Mouse (Mus musculus) gastrocnemius, postnatal 4 days (tissue): Measurements from ENCODE around the gene Gabrb3. TPM values are rescaled to one million over a fixed set of nuclear protein-coding genes. Genes with fewer than 3 reads are reported as not detected.
"Not testable (repeated sequence)": the region's sequence is repeated elsewhere in the genome, so short reads cannot be mapped to it uniquely, and the experiment has no call there.

Source experiments
- DNase-seq, 2 experiments: peaks; one replicate each; pipeline ENCODE4 v3.0.0; 2021 to 2022; ENCODE audit warnings: low spot score in 2 of 2, mixed read lengths in 2 of 2
- microRNA-seq: library from miRNA; unstranded; fragments of <30 nt; microRNA quantifications from one replicate; pipeline ENCODE4 v1.2.0, GENCODE M21; 2021
- total RNA-seq, 2 experiments: library from RNA; stranded (reverse); gene quantifications; 2 replicates each; pipeline ENCODE4 v1.2.3; 2021

Gabrb3 gene
- total RNA-seq, 2 experiments from 2014 or later = 1.2 to 2.5 TPM

DNA sequence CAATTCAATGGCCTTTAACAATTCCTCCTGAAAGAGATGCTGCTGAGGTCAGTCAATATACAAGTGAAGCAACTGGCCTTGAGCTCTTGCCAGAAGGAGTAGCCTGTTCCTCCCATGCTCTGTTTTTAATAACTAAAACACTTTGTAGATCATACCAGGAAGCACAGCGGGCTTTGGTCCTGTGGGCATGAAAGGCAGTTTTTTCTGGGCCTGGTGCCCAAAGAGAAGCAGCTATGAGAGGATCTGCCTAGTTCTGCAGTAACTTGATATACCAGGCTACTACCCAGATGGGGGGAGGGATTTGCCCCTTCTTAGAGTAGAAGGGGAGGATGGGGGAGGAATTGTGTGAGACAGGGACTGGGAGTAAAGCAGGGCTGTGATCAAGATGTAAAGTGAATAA, 284.1 kb downstream of the Gabrb3 start:
- no peak for DNase-seq

DNA sequence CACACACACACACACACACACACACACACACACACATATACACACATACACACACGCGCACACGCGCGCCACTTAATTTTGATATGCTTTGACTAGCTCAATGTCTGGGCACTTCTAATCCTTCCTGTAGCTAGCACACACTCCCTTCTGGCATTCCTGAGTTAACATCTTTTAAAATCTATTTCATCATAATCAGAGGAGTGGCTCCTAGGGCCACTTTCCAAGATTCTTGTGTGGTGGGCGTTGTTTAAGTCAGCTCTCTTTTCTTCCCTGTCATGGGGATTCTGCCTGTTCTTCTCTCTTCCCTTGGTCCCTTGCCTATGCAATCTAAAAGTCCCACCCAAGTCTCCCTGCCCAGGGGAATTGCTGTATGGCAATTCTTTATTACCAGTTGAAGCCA, 286.6 kb downstream of the Gabrb3 start:
- no peak for DNase-seq

DNA sequence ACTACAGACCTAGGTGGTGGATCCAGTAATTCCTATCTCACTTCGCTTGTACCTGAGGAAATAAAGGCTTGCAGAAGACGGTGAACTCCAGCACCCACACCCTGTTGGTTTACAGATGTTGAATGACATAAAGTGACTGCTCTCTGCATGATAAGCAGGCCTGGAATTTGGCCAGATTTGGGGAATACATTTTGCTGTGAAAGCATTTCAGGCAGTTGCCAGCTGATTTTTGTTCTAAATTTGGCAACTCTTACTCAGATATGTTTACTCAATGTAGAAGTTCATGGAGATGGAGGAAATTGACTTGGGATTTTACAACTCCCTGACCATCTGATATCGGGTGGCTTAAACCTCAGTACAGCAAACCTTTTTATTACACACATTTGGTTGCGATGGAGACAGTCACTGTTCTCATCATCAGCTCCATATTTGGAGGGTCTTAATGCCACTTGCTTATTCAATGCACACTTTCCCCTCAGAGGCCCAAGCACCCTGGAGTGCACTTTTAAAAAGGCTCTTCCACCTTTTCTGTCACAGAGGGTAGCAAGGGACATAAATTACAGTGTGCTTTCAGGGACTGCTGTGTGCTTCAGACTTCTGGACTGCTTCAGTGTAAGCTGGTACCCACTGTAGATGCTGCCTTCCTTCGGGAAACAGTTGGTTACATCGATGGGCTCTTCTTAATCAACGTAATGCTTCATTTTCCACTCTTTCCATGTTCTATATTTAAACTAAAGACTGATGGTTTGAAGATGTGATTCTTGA, 287.7 kb downstream of the Gabrb3 start:
- no peak for DNase-seq

DNA sequence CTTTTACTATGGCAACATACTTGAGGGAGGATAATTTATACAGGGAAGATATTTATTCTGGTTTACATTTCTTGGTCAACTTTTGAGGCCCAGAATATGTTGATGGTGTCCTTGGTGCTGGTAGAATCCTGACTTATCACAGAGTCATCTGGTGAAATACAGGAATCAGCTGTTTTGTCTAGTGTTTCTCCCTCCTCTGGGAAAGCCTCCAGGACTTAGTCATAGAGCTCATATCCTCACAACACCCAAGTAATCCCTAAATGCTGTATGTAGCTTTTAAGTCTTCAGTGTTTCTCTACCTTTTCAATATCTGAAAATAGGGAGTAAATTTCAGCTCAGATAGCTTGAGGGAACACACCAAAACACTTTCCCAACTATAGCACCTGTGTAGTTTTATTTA, 292.2 kb downstream of the Gabrb3 start:
- DNase-seq = no peak

DNA sequence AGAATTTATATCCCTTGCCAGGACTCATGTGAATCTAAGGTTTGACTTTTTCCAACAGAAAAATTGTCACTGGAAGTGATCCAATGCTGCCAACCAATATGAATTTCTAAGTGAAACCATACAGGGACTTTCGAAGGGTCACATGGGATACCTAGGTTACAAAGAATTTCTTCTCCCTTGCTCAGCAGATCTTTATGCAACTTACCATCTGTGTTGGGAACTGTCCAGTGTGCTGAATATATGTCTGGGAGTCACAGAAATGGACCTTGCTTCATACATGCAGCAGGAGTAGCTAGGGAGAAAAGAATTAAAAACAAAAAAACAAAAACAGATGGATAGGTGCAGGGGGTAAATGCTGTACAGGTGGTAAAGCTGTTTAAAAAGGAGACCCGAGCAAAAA, 327.3 kb downstream of the Gabrb3 start:
- DNase-seq = no peak

DNA sequence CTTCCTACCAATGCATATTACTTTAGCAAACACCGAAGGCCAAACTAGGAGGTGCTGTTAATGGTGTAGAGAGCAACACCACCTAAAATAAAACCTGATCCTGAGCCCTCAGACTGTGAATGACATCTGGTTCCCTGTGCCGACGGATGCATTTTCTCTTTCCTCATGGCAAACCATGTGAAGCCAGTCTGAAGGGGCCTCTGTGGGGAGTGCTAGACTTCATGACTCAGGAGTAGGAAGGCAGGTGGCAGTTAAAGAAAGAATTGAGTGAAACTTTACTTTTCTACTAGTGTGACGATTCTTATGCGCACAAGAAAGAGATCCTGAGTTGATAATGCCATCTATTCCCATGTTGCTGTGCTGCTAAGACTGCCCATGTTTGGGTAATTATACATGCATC, 341.0 kb downstream of the Gabrb3 start:
- no peak for DNase-seq

DNA sequence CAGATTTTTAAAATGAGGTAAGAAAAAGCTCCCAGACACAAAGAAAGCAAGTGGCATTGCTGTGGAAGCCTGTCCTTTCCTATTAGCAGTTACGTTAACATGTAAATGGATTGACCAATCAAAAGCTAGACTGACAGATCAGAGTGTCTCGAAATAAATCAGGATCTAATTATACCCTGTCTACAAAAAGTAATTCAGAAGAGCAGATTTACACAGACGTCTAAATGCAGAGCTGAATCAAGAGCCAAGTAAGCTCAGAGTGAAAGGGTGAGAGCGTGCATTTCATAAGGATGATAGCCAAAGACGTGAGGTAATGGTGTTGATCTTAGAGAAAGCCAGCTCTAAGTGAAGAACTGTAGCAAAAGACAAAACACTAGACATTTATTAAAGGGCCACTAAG, 359.3 kb downstream of the Gabrb3 start:
- DNase-seq = no peak

DNA sequence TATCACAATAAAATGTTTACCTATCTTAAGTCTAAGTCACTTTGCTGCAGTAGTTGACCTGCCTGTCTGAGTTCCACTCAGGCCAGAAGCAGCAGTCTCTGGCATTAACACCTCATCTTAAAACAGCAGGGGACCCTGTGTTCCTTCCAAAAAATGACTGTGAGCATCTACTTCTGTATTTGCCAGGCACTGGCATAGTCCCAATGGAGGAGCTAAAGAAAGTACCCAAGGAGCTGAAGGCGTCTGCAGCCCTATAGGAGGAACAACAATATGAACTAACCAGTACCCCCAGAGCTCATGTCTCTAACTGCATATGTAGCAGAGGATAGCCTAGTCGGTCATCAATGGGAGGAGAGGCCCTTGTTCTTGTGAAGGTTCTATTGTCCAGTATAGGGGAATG, 366.6 kb downstream of the Gabrb3 start:
- DNase-seq = not testable (repeated sequence)

DNA sequence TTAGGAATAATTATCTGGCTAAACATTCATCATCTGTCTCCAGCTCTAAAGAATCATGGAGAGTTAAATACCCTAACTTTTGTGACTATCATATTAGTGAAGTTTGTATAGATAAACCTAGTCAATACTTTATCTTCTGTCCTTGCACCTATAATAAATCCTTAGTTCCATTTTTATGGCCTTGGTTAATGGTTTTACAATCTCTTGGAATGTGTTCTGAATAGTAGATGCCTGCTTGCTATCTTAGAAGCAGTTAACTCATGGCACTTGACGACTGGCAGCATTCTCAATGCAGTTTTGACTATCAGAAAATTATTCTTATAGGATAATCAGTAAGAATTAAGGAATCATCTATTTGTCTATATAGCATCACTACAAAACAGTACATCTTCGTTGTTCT, 368.0 kb downstream of the Gabrb3 start:
- no peak for DNase-seq

DNA sequence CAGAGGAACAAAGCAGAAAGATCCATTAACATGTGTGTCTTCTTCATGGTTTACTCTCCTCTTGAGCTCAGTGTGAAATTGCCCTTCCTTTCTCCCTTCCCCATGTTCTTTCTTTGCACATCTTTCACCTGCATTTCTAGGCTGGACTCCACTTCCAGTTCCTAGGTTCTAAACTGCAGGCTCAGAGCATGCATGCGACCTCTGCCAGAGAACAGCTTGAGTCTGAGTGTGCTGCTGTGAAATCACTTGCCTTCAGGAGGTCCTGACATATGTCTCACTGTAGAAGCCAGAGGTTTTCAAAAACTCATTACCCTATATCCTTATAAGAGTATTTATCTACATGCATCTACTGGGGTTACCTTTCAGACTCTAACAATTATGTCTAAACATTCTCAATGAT, 383.8 kb downstream of the Gabrb3 start:
- no peak for DNase-seq

DNA sequence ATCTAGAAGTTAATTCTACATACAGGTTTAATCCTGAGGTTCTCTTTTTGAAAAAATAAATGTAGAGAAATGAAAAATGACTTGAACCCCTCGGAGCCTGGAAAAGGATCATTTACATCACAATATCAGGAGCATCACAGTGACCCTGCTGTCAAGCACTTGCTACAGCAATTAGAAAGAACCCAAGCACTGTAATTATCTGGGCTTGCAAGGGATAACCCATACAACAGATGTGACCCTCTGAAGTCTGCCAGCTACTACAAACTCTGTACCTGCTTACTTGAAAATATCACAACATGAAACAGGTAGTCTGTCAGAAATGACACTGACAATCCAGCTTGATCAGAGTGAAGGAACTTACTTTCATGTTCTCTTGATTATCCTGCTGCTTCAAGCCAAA, 394.2 kb downstream of the Gabrb3 start:
- no peak for DNase-seq

DNA sequence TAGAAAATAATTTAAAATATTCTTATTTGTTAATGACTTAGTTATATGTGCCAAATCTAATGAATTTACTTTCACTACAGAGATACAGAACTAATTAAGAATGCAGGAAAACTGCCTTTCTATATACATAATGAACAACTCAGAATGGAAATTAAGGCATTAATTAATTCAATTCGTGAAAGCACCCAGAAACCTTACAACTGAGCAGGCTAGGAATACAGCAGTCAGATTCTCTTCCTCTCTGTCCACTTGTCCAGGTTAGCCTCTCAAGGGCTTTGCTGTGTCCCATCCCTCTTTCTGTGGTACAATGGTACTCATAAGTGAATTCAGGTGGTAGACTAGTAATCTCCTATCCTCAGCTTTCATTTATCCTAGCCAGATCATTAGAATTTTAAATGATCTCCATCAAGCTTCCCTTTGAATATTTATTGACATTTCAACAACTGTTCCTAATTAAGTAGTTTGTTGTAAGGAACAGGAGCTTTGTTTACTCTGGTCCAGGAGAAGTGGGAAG, 422.9 kb downstream of the Gabrb3 start:
- no peak for DNase-seq

DNA sequence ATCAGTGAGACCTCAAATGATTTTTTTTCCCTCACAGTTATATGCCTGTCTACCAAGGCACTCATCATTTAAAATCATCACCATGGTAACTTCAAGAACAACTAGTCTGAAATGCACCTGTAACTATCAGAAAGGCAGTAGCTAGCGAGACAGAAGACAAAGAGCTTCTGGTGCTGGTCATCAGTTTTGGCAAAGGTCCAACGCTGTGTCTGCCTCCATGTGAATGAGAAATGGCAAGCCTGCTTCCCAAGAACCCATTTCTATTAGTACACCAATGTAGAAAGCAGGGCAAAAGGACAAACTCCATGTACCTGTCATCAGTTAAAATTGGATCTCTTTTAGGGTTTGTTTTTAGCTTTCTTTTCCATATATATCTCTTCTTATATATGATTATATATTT, 448.5 kb downstream of the Gabrb3 start:
- DNase-seq = no peak

Small RNA genes lying within 50 kb of the gene (microRNA-seq; reads per million reads assigned to microRNA genes)
- gene Mir6389 = not detected

Other genes starting within 250 kb of the Gabrb3 start
- gene Gabrg3, start 32.5 kb upstream of the Gabrb3 start, total RNA-seq = under 1 TPM; 0.08 to 0.15 TPM
- gene Gabra5, start 90.4 kb downstream of the Gabrb3 start, total RNA-seq = not detected